Mouse (Mus musculus) small intestine, adult 10 weeks (tissue): ENCODE results near the gene Htt. TPM values are rescaled to one million over a fixed set of nuclear protein-coding genes. Genes with fewer than 3 reads are reported as not detected.

Source experiments
- polyA plus RNA-seq: library from polyadenylated mRNA; stranded (reverse); fragments of 350-450 nt; fragmentation: Illumina TruSeq; extraction: RNeasy Lipid Tissue Mini Kit (QIAGEN cat#74804); gene quantifications from one replicate; pipeline ENCODE4 v1.2.3, GENCODE M21; 2014; ENCODE audit warnings: low replicate concordance

Gene Htt
- polyA plus RNA-seq = 4.3 TPM

GRCm38 (mm10) chr5:34761509-34761908 is at the start of gene Htt:
Gene Htt, plus strand, starts transcription at chr5:34761740.

GRCm38 (mm10) chr5:34907910-34908725 is 146.6 kb downstream of the Htt start, which contains the start of gene Msantd1:
Gene Msantd1, plus strand, starts transcription at chr5:34908012.

GRCm38 (mm10) chr5:34948861-34949760 is 187.6 kb downstream of the Htt start, which contains the start of gene Rgs12:
Gene Rgs12, plus strand, starts transcription at chr5:34949445.

Other genes with a start within 250 kb of the Htt start
- 3.9 TPM for gene Tnip2, start 247.7 kb upstream of the Htt start, polyA plus RNA-seq
- gene Sh3bp2, start 235.9 kb upstream of the Htt start, polyA plus RNA-seq = 0.59 TPM
- gene Add1, start 188.1 kb upstream of the Htt start, polyA plus RNA-seq = 73.9 TPM
- gene Mfsd10, start 124.5 kb upstream of the Htt start, polyA plus RNA-seq = 0.41 TPM
- 13.1 TPM for gene Nop14, start 101.6 kb upstream of the Htt start, polyA plus RNA-seq
- gene Grk4, start 101.4 kb upstream of the Htt start, polyA plus RNA-seq = 5.2 TPM
- not detected for gene Msantd1, start 146.3 kb downstream of the Htt start, polyA plus RNA-seq
- gene Rgs12, start 187.7 kb downstream of the Htt start, polyA plus RNA-seq = 5.2 TPM